Mouse (Mus musculus) small intestine, adult 2 months (tissue): ENCODE results near the gene Fndc7.

ENCODE experiments used
- CTCF ChIP-seq: fragments of 200-500 bp; IDR thresholded peaks from 2 replicates; pipeline ENCODE4 v1.5.1; 2012; ENCODE audit warnings: low read depth, mild to moderate bottlenecking, control low read depth, inconsistent platforms, low read length, moderate library complexity, mixed read lengths; ENCODE audit not compliant: insufficient replicate concordance, insufficient read length; ENCODE audit errors: extremely low read depth
- POLR2A ChIP-seq: fragments of 200-500 bp; IDR thresholded peaks from 2 replicates; pipeline ENCODE4 v1.6.1; 2012; ENCODE audit warnings: low read depth, mild to moderate bottlenecking, control low read depth, inconsistent platforms, low read length, moderate library complexity

- no peak for TF ChIP-seq POLR2A
- no peak for TF ChIP-seq CTCF
Measured at GRCm38 (mm10) chr3:108926308-108926707, 36.5 kb upstream of the Fndc7 start.
